Mouse (Mus musculus) G1E (cell line): ENCODE results near the gene Ggps1.

ENCODE experiments used
- CTCF ChIP-seq: IDR thresholded peaks from 2 replicates; pipeline ENCODE4 v1.5.1; 2012; ENCODE audit warnings: low read depth, low read length, inconsistent platforms, mixed read lengths
- TAL1 ChIP-seq: conservative IDR thresholded peaks from 2 replicates; pipeline ENCODE4 v1.6.1; 2012; ENCODE audit warnings: low read depth, low read length, inconsistent platforms, mixed read lengths

DNA sequence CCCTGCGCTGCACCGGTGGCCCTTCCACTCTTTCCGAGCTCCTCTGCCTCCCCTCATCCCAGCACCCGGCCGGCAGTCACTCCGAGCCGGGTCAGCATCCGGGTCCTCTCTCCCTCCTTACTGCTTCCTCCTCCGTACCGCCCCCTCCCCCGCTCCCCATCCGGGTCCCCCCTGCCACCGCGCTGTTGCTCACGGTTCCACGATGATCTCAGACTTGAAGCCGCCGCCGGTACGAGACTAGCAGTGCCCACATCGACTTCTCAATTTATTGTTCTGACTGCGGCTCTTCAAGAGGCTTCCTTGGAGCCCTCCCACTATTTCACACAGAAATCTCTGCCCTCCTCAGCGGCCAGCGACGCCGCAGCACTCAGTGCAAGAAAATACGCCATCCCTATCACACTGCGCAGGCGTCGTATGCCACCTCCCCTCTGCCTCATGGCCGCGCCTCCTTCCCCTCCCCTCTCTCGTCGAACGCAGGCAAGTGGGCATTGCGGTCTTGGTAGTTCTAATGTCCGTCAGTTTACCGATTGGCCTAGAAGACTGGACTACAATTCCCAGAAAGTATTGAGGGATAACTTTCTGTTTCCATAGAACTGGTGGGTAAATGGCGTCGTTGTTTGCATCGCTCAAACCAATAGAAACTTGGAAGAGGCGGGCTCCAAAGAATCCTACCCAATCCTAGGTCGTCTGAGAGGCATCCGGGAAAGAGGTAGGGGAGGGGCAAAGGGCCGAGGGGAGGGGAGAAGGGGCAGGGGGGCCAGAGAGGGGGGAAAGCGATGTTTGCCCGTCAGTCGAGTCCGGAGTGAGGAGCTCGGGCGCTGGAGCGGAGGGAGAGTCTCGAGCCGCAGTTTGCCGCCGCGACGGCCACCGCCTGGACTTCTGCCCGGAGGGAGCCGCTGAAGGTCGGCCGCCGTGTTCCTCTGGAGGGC is at the start of gene Ggps1, which contains the start of gene Arid4b:
- TF ChIP-seq CTCF (no peak), TAL1 (no peak)
